Mouse (Mus musculus) heart, postnatal 4 days (tissue): ENCODE results near the gene Rit1. TPM values are rescaled to one million over a fixed set of nuclear protein-coding genes. Genes with fewer than 3 reads are reported as not detected.
"Not testable (repeated sequence)": the region's sequence is repeated elsewhere in the genome, so short reads cannot be mapped to it uniquely, and the experiment has no call there.

ENCODE experiments used
- DNase-seq: peaks from one replicate; pipeline ENCODE4 v3.0.0; 2021
- total RNA-seq, 2 experiments: library from RNA; stranded (reverse); gene quantifications; 2 replicates each; pipeline ENCODE4 v1.2.3; 2021

Rit1 gene
- total RNA-seq, 2 experiments from 2014 or later, result 43.4 to 48.0 TPM

- DNase-seq, result no peak
Measured at GRCm38 (mm10) chr3:88740147-88740546, 23.5 kb downstream of the Rit1 start.

GRCm38 (mm10) chr3:88745534-88745933, 28.9 kb downstream of the Rit1 start:
- no peak for DNase-seq

GRCm38 (mm10) chr3:88746139-88746870, 29.7 kb downstream of the Rit1 start:
- no peak for DNase-seq

GRCm38 (mm10) chr3:88746871-88747231, 30.2 kb downstream of the Rit1 start:
- no peak for DNase-seq

- DNase-seq, result no peak
Measured at GRCm38 (mm10) chr3:88754283-88754682, 37.6 kb downstream of the Rit1 start.

- DNase-seq, result no peak
Measured at GRCm38 (mm10) chr3:88755541-88755940, 38.9 kb downstream of the Rit1 start.

GRCm38 (mm10) chr3:88756276-88756675, 39.6 kb downstream of the Rit1 start:
- no peak for DNase-seq

GRCm38 (mm10) chr3:88758045-88758500, 41.4 kb downstream of the Rit1 start:
- DNase-seq, result peak; percentile 88

- DNase-seq, result no peak
Measured at GRCm38 (mm10) chr3:88761619-88762018, 45.0 kb downstream of the Rit1 start.

- DNase-seq, result peak; percentile 41
Measured at GRCm38 (mm10) chr3:88762401-88762831, 45.8 kb downstream of the Rit1 start.

- DNase-seq, result peak; percentile 64
Measured at GRCm38 (mm10) chr3:88771189-88771940, 54.7 kb downstream of the Rit1 start.

GRCm38 (mm10) chr3:88771941-88772280, 55.3 kb downstream of the Rit1 start:
- DNase-seq, result not testable (repeated sequence)

- peak; percentile 87 for DNase-seq
Measured at GRCm38 (mm10) chr3:88772399-88772798, 55.8 kb downstream of the Rit1 start.

GRCm38 (mm10) chr3:88773163-88773562, 56.5 kb downstream of the Rit1 start:
- not testable (repeated sequence) for DNase-seq

GRCm38 (mm10) chr3:88774939-88775841, 58.6 kb downstream of the Rit1 start, which contains the start of gene Syt11:
Gene Syt11 (minus strand): TSS chr3:88775164.
- not testable (repeated sequence) for DNase-seq

Other genes starting within 250 kb of the Rit1 start
- 100 to 1,000 TPM; 178 to 181 TPM for gene Lmna, start 206.9 kb upstream of the Rit1 start, total RNA-seq
- gene Mex3a, start 184.4 kb upstream of the Rit1 start, total RNA-seq, result 10 to 100 TPM; 11.7 TPM
- not detected for gene Rab25, start 168.5 kb upstream of the Rit1 start, total RNA-seq
- 10 to 100 TPM; 81.9 to 89.1 TPM for gene Lamtor2, start 163.8 kb upstream of the Rit1 start, total RNA-seq
- 10 to 100 TPM; 55.3 to 60.1 TPM for gene Ubqln4, start 163.1 kb upstream of the Rit1 start, total RNA-seq
- 100 to 1,000 TPM; 145 to 152 TPM for gene Ssr2, start 141.0 kb upstream of the Rit1 start, total RNA-seq
- gene Arhgef2, start 110.9 kb upstream of the Rit1 start, total RNA-seq, result 100 to 1,000 TPM; 104 to 109 TPM
- gene Rxfp4, start 63.7 kb upstream of the Rit1 start, total RNA-seq, result under 1 TPM in 1 of 2 experiments, not detected in 1; 0.20 TPM
- gene Khdc4, start 31.0 kb upstream of the Rit1 start, total RNA-seq, result 10 to 100 TPM; 44.9 to 49.2 TPM
- 1 to 10 TPM; 5.0 to 7.1 TPM for gene Syt11, start 58.3 kb downstream of the Rit1 start, total RNA-seq
- gene Gon4l, start 118.4 kb downstream of the Rit1 start, total RNA-seq, result 10 to 100 TPM; 28.0 to 31.7 TPM
- gene Msto1, start 197.2 kb downstream of the Rit1 start, total RNA-seq, result 10 to 100 TPM; 28.5 to 29.9 TPM
- gene Ash1l, start 233.8 kb downstream of the Rit1 start, total RNA-seq, result 10 to 100 TPM; 42.0 to 46.8 TPM
- gene Dap3, start 234.3 kb downstream of the Rit1 start, total RNA-seq, result 100 to 1,000 TPM; 102 to 114 TPM